Mouse (Mus musculus) hindbrain, postnatal 0 days (tissue): ENCODE data around the gene Fbxw4. TPM values are rescaled to one million over a fixed set of nuclear protein-coding genes. Genes with fewer than 3 reads are reported as not detected.
A peak's percentile ranks its signal among the peaks of the same experiment; 100 is the strongest.

Source experiments
- ATAC-seq: fragments of 200-750 bp; cut with Nextera tagmentation; 2 replicates; pipeline ENCODE4 v1.8.0; 2017; ENCODE audit warnings: mild to moderate bottlenecking, moderate TSS enrichment, moderate library complexity
- DNase-seq: peaks from one replicate; pipeline ENCODE4 v3.0.0-alpha.2; 2015; ENCODE audit warnings: low spot score
- H3K27ac ChIP-seq: fragments of 300-500 bp; sonication (generic); 2 replicates; pipeline ENCODE4 v1.5.1; 2014; ENCODE audit warnings: mild to moderate bottlenecking
- H3K27me3 ChIP-seq: fragments of 300-500 bp; sonication (generic); 2 replicates; pipeline ENCODE4 v1.6.1; 2014; ENCODE audit warnings: low read length, mixed read lengths; ENCODE audit not compliant: insufficient read depth
- H3K36me3 ChIP-seq: fragments of 300-500 bp; sonication (generic); 2 replicates; pipeline ENCODE4 v1.6.1; 2014; ENCODE audit warnings: low read length, mixed read lengths; ENCODE audit not compliant: insufficient read depth
- H3K4me1 ChIP-seq: fragments of 300-500 bp; sonication (generic); 2 replicates; pipeline ENCODE4 v1.6.1; 2014; ENCODE audit warnings: antibody characterized with exemption, low read length, mixed read lengths; ENCODE audit not compliant: insufficient read depth
- H3K4me2 ChIP-seq: fragments of 300-500 bp; sonication (generic); 2 replicates; pipeline ENCODE4 v1.6.1; 2014; ENCODE audit warnings: low read depth, mild to moderate bottlenecking, low read length, moderate library complexity, mixed read lengths
- H3K4me3 ChIP-seq: fragments of 300-500 bp; sonication (generic); 2 replicates; pipeline ENCODE4 v1.5.1; 2014; ENCODE audit warnings: low read length
- H3K9ac ChIP-seq: fragments of 300-500 bp; sonication (generic); replicated peaks from 2 replicates; pipeline ENCODE4 v1.6.1; 2014; ENCODE audit warnings: mild to moderate bottlenecking, low read length, moderate library complexity, mixed read lengths
- H3K9me3 ChIP-seq: fragments of 300-500 bp; sonication (generic); 2 replicates; pipeline ENCODE4 v1.6.1; 2016; ENCODE audit warnings: low read length, mixed read lengths
- CTCF ChIP-seq: IDR thresholded peaks from 2 replicates; pipeline ENCODE4 v1.5.1; 2016; ENCODE audit warnings: antibody characterized with exemption, control low read depth, low read depth
- WGBS: fragments of 180-500 bp; shearing (Covaris S2); extraction: QIAGEN DNeasy Blood & Tissue Kit; methylation state at CpG from one replicate; pipeline ENCODE4 v1.1.7; 2014; 5-methylcytosine and 5-hydroxymethylcytosine counted together
- polyA plus RNA-seq: library from polyadenylated mRNA; unstranded; fragments of >200 nt; fragmentation: Nextera tagmentation; extraction: Ambion mirVana; gene quantifications from 2 replicates; pipeline ENCODE4 v1.2.1, GENCODE M21; 2015
- total RNA-seq: library from RNA; depleted of rRNA; stranded (reverse); fragments of >200 nt; gene quantifications from 2 replicates; pipeline ENCODE4 v1.2.3, GENCODE M21; 2014

Fbxw4 gene
- total and polyA plus RNA-seq, 2 experiments from 2014 or later, result 5.3 to 65.3 TPM

- H3K9ac ChIP-seq, result no peak overlapping the region
- H3K27ac ChIP-seq, result no peak overlapping the region
- no peaks in the 10 kb centered on the region for H3K27me3 ChIP-seq
- TF ChIP-seq CTCF, result no peak
- no peak overlapping the region for H3K4me2 ChIP-seq
- no peaks in the 10 kb centered on the region for H3K9me3 ChIP-seq
- 87% methylated on average over 14 of the region's 14 CpGs for WGBS
- DNase-seq, result no peak
- no peak overlapping the region for H3K4me3 ChIP-seq
- no peaks in the 10 kb centered on the region for H3K4me1 ChIP-seq
- peaks cover 32% of the 10 kb centered on the region; the same call in 1 of the 2 replicates for H3K36me3 ChIP-seq
- ATAC-seq, result no peak
Observed at GRCm38 (mm10) chr19:45577141-45577750, 82.9 kb downstream of the Fbxw4 start.

DNA sequence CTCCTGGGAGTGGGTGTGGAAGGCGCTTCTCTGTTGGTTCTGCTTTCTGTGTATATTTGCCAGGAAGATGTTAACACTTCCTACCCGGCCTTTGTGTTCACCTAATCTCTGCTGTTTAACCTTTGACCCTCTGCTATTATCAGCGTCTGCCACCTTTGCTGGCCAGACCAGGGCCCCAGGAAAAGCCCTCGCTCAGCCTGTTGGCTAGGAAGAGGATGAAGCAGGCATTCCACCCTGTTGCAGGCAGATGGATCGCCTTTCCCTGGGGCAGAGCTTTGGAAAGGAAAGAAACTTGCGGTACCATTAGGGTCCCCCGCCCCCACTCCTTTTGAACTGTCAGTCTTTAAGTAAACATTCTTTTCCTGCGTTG lies 84.5 kb downstream of the Fbxw4 start:
- Histone ChIP-seq H3K4me2 (no peak overlapping the region), H3K27ac (no peak overlapping the region), H3K9ac (no peak overlapping the region), H3K4me1 (no peaks in the 10 kb centered on the region), H3K36me3 (peaks cover 32% of the 10 kb centered on the region; the same call in 1 of the 2 replicates), H3K27me3 (no peaks in the 10 kb centered on the region), H3K9me3 (no peaks in the 10 kb centered on the region), H3K4me3 (no peak overlapping the region)
- TF ChIP-seq CTCF, result no peak
- 31% methylated on average over 8 of the region's 8 CpGs for WGBS
- no peak for ATAC-seq
- DNase-seq, result no peak

GRCm38 (mm10) chr19:45574941-45575631 lies 85.0 kb downstream of the Fbxw4 start:
- WGBS, result 64% methylated on average over 19 of the region's 19 CpGs
- no peak overlapping the region for H3K27ac ChIP-seq
- peaks cover 32% of the 10 kb centered on the region; the same call in 1 of the 2 replicates for H3K36me3 ChIP-seq

DNA sequence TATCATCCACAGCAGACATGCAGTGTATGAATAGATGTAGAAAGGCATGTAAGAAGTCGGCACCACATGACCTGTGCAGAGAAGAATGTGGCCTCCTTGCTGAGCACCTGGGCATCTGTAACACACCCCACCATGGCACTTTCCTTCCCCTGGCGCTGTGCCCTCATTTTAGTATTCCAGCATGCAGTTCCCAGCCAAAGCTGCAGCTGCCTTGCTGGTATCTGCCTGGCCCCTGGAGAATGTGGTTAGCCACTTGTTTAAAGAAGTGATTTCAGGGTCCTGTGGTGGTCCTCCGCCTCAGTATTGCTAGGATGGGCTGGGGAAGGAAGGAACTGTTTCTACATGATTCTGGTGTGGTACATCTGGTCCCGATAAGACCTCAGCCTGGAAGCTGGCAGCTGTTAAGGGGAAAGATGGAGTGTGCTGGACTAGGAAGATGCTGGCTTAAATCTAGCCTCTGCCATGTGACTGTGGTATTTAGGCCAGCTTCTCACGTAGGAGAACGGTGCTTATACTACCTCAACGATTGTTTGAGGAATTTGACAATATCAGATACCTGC lies 85.7 kb downstream of the Fbxw4 start:
- no peaks in the 10 kb centered on the region for H3K4me1 ChIP-seq
- peaks cover 32% of the 10 kb centered on the region; the same call in 1 of the 2 replicates for H3K36me3 ChIP-seq
- H3K4me2 ChIP-seq, result no peak overlapping the region
- no peak for ATAC-seq
- WGBS, result 75% methylated on average over 7 of the region's 7 CpGs
- no peak overlapping the region for H3K27ac ChIP-seq
- no peaks in the 10 kb centered on the region for H3K27me3 ChIP-seq
- H3K9me3 ChIP-seq, result no peaks in the 10 kb centered on the region
- DNase-seq, result no peak
- no peak overlapping the region for H3K4me3 ChIP-seq
- no peak overlapping the region for H3K9ac ChIP-seq
- TF ChIP-seq CTCF, result no peak

More at GRCm38 (mm10) chr19:45574941-45575631, 85.0 kb downstream of the Fbxw4 start:
- no peak overlapping the region for H3K4me2 ChIP-seq
- no peak for ATAC-seq
- TF ChIP-seq CTCF, result no peak
- DNase-seq, result no peak
- no peaks in the 10 kb centered on the region for H3K9me3 ChIP-seq
- H3K4me3 ChIP-seq, result no peak overlapping the region
- H3K27me3 ChIP-seq, result no peaks in the 10 kb centered on the region
- no peak overlapping the region for H3K9ac ChIP-seq
- H3K4me1 ChIP-seq, result no peaks in the 10 kb centered on the region

DNA sequence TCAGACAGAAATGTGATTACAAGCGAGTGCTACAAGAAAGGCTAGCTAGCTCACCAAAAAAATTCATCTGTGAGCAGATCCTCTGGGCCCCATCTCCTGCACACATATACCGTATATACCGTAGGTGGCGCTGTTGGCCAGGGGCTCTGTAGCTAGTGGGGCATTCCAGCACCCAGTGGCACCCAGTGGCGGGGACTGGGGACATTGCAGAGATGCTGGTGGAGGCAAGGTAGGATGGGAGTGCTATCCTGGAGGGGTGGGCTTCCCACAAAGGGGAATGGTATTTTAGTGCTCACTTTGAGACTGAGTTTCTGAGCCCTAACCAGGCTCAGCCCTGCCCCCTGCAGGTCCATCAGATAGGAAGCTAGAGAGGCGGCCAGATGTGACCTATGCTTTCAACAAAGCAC lies 86.2 kb downstream of the Fbxw4 start:
- Histone ChIP-seq H3K4me3 (no peak overlapping the region), H3K4me1 (no peaks in the 10 kb centered on the region), H3K36me3 (peaks cover 28% of the 10 kb centered on the region; the same call in 1 of the 2 replicates), H3K9ac (no peak overlapping the region), H3K27ac (no peak overlapping the region), H3K27me3 (no peaks in the 10 kb centered on the region), H3K4me2 (no peak overlapping the region), H3K9me3 (no peaks in the 10 kb centered on the region)
- peak; percentile 87 for ATAC-seq
- TF ChIP-seq CTCF, result peak; percentile 95
- 22% methylated on average over 6 of the region's 6 CpGs for WGBS
- DNase-seq, result peak; percentile 85

DNA sequence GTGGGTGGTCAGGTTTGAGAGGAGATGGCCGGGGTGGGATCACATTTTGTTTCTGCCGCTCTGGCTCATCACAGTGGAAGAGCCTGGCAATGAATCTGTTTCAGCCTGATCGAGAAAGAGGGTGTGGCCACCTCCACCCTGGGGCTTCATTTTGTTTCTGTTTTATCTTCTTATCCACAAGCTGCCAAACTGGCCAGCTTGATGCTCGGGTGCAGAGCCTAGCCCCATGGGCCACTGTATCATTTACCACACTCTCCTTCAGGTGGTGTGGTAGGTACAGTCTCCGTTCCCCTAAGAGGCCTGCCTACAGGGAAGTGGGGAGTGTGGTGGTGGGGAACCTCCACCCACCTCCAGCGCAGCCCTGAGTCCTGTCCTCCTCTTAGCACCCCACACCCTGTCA lies 87.1 kb downstream of the Fbxw4 start:
- Histone ChIP-seq H3K27ac (no peak overlapping the region), H3K9me3 (no peaks in the 10 kb centered on the region), H3K4me2 (no peak overlapping the region), H3K36me3 (peaks cover 20% of the 10 kb centered on the region; the same call in 1 of the 2 replicates), H3K4me3 (no peak overlapping the region), H3K27me3 (no peaks in the 10 kb centered on the region), H3K4me1 (no peaks in the 10 kb centered on the region), H3K9ac (no peak overlapping the region)
- 89% methylated on average over 6 of the region's 6 CpGs for WGBS
- TF ChIP-seq CTCF, result no peak
- ATAC-seq (no peak), DNase-seq (no peak)
